Mouse (Mus musculus) megakaryocyte, embryonic 14.5 days (primary cell): Measurements from ENCODE around the gene Nme9.

Source experiments
- FLI1 ChIP-seq: IDR thresholded peaks from 2 replicates; pipeline ENCODE4 v1.6.1; 2012; ENCODE audit warnings: low read length, inconsistent platforms, mixed read lengths
- GATA1 ChIP-seq: IDR thresholded peaks from 3 replicates; pipeline ENCODE4 v1.6.1; 2012; ENCODE audit warnings: mixed read lengths, low read length, inconsistent platforms, borderline replicate concordance

DNA sequence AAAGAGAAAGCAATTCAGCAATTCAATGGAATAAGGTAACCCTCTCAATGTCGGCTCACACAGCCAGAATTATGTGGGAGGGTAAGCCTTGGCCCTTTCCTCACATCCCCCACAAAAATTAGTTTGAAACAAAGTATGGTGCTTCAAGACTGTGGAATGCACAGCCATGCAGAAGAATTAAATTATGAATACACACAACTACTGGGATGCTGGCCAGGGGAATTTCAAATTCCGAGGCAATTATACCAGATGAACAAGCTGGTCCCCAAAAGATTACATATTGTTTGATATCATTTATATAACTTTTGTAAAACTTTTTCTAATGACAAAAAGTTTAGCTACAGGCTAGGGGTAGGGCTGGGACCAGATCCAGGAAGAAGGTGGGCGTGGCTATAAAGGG lies 4.0 kb upstream of the Nme9 start:
- no peak for TF ChIP-seq GATA1
- no peak for TF ChIP-seq FLI1
